Mouse (Mus musculus) layer of hippocampus, adult 11-12 months (tissue): ENCODE data around the gene Pxdc1.

ENCODE experiments used
- DNase-seq: peaks from one replicate; pipeline ENCODE4 v3.0.0; 2022; ENCODE audit warnings: low spot score

Gene Pxdc1

DNA sequence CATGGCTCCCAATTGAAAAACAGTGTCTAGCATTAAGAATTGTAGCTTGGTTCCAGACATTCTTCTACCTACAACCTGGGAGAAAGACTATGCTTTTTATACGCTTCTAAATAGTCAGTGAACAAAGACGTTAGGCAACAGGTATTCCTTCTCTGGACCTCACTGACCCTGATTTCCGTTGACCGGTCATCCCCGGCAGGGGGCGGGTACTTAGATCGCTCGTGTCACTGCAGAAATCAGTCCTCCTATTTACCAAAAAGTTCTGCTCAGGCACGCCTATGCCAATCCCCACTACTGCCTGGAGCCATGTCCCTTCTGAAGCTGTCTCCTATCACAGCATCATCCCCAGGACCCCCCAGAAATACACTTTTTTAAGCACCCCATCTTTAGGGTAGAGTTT lies at the start of gene Pxdc1:
TSS of gene Pxdc1 (minus strand) at position 96 of the 400 bp plus-strand sequence.
- DNase-seq: no peak

DNA sequence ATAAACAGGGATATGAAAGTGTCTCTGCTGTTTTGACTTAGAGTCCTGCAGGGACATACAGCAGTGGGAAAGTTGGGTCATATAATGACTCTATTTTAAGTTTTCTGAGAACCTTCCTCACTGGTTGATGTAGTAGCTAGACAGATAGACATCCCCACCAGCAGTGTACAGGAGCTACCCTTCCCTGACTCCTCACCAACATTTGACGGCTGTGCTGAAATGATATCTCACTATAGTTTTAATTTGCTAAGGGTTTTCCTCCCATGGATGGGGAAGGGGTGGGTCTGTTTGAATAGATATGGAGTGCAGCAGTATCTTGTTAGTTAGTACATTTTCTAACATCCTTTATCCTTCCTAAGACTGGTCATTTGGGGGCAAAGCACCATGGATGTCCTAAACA lies 47.3 kb upstream of the Pxdc1 start:
- no peak for DNase-seq

DNA sequence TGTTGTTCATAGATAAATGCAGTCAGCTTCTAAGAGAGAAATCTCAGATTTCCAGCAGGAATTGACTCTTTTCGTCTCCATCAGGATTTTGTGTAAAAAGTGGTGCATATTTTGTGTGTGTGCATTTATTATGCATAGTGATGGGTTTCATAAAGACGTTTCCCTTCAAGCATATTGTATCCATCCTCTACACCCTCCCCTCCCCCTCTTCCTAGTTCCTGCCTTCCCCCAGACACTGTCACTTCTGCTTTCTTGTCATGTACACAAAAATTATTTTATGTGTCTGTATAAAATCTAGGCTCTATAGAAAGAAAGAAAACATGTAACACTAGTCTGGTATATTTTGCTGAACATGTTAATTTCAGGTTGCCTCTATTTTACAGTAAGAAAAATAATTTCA lies 46.8 kb upstream of the Pxdc1 start:
- DNase-seq: no peak

DNA sequence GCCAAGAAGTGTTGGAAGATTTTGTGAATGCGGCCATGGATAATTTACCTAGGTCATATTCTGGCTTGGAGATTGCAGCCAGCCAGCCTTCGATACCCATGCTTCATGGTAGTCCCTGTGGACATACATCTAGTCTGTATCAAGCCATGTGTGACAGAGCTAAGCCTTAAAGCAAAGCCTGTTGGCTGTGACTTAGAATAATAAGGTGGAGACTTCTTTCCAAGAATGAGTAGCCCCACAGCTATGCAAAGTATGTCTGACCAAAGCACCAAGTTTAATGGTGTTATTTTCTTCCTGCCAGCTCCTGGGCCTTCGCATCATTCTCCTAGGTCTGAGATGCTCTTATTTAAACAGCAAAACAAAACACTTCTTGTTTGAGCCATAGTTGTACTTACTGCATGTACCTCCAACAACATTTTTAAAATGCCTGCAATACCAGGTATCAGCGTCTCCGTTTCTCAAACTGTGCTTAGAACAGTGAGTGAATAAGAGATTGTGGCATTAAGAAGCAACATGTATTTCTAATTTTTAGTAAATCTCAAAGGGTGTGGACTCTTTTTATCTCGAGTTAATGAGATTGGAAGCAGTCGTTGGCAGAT lies 43.5 kb upstream of the Pxdc1 start:
- DNase-seq: no peak

DNA sequence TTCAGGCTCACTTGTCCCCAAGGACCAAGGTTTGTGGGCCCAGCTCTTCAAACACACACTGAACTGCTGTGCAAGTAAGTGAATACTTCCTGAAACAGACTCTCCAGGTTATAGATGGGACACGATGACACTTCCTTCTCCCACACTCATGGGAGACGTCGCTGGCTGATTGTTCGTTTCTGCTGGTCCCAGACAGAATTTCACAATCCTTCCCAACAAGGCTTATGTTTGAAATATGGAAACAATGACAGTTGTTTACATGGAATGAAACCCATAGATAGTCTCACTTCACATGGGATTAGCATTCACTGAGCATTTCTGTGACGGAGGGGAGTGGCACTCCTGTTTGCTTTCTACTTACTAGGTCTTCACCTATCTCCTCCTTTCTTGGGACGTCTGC lies 39.8 kb upstream of the Pxdc1 start:
- no peak for DNase-seq

DNA sequence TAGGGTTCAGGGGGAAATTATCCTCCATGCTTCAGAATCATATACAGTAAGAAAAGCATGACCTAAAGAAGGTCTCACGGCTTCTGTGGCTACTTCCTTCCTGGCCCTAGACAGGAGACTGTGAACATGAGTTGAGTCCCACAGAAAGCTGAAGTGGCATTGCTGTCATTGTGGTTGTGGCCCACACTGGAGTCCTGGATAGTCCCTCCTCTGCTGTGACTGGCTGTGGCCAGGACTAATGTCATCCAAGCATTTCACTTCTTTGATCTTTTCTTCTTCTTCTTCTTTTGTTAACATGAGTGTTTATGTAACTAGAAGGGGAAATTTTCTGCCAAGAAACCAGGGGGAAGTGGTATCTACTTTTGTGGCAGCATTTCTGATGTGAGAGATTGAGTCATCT lies 37.8 kb upstream of the Pxdc1 start:
- no peak for DNase-seq

DNA sequence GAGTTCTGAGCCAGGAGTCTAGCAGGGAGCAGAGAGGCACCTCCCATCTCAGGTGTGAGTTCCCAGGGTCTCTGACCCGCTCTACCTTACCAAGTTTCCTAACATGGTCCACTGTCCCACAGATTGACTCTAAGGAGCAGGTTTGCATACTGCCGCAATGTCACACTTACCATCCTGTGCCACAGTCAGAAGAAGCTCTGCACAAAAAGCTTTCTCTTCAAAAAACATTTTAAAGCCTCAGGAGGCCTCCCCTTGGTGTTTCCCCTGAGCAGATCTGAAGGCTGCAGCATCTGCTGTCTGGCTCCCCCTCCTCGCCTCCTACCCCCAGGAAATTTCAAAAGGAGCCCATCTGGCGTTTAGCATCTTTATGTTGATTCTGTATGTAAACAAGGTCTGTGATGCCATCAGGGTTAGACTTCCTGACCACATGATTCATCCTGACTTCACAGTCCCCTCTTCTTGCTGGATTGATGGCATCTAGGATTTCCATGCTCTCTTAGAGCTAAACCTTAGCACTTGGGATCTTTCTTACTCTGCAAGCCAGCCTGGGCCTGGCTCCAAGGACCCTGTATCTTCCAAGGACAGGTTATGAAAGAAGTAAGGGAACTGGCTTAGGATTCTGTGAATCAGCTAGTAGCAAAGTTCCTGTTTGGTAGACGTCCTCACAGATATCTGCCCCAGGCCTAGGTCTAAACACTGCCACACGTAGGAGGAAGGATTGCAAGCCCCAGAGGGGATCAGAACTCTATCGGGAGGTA lies 31.9 kb upstream of the Pxdc1 start:
- DNase-seq: no peak

DNA sequence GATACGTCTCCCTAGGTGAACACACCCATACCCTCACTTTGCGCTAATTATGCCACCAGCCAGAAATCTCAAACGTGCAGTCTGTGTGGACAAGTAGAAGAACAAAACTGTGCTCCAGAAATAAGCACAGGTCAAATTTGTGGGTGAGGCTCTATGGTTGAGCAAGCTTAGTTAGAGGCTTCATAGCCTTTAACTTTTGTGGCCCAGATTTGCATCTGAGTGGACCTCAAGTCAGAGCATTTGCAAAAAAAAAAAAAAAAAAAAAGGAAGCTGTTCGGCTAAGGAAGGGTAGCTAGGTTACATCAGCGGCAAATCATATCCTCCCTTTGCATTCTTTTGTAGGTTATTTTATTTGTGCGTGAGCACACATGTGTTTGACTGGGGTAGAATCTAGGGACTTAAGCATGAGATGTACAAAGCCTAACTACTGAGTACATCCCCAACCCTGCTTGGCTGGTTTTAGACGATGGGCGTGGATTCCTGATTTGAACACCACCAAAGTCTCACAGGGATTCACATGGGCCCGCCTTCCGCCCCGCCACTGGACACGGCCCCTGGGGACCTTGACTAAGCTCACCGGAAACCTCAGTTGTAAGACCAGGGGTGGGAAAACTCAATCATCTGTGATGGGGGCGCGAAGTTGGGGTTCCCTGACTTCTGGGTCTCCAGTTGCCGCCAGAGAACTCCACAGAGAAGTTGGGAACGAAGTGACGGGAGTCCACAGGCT lies 30.6 kb upstream of the Pxdc1 start:
- no peak for DNase-seq

DNA sequence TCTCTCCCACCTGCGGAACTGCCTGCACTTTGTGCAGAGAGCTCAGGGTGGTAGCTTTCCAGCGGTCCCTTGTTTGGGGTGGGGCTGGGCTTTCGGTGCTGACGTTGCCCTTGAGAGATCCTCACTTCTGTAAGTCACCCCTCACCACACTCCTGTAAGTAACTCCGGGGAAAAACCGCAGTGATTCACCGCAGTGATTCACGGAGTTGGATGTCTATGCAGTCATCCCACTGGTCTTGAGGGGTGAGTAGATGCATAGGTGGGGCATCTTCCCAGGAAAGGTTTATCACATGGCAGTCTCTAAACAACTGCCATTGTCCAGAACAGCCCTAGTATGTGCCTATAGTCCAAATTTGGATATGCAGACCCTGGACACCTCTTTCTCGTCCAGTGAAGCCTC lies 30.0 kb upstream of the Pxdc1 start:
- no peak for DNase-seq

DNA sequence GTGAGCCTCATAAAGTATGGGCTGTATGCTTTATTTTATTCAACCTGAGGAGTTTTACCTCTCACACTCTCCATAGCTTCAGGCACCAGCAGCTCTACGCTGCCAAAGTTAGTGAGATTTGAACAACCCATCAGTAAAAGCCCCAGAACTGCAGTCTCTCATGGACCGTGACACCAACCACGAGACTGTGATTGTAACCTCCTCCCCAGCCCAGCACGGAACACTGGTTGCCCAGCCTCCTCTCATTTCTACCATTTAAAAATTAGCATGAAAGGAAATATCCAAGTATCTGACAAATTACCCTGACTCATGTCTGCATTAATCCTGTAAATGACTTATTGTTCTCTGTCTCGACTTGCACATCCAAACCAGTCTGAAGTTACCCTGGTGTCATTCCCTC lies 23.2 kb upstream of the Pxdc1 start:
- no peak for DNase-seq

DNA sequence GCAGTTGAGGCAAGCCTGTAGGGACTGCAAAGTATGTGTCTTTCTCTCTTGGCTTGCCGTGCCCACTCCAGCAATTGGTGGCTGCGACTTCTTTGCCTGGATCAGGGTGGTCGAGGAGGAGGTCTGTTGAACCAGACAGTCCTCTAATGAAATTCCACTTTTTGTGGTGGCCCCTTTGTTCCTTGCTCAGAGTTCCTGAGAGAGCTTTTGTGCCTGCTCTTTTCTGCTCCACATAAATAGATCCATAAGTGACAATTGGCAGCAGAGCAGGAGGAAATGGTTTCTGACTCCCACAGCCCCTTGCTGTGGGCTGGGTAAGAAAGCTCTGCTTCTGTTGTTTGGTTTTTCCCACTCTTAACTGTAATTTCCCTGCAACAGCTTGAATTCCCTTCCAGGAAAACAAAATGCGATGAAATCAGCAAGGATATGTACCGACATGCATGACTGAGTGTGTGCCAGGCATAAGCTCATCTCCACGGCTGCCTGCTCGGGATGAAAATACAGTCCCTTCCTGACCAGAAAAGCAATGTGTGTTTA lies 22.6 kb upstream of the Pxdc1 start:
- DNase-seq: no peak

DNA sequence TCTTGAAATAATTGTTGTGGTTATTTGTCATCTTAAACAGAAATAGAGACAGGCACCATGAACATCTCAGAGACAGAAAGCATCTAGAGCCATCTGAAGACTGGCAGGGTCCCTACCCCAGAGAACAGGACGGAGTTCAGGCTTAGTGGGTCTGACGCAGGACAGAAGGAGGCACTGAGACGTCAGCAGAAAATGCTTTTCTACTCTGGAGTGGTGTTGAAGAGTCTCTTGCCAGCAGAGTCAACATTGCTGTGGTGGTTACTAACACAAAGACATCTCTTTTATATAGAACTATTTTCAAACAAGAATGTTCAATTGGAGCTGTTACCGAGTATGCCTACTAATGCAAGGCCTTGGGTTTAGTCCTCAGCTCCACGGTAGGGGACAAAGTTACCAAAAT lies 20.1 kb upstream of the Pxdc1 start:
- no peak for DNase-seq

DNA sequence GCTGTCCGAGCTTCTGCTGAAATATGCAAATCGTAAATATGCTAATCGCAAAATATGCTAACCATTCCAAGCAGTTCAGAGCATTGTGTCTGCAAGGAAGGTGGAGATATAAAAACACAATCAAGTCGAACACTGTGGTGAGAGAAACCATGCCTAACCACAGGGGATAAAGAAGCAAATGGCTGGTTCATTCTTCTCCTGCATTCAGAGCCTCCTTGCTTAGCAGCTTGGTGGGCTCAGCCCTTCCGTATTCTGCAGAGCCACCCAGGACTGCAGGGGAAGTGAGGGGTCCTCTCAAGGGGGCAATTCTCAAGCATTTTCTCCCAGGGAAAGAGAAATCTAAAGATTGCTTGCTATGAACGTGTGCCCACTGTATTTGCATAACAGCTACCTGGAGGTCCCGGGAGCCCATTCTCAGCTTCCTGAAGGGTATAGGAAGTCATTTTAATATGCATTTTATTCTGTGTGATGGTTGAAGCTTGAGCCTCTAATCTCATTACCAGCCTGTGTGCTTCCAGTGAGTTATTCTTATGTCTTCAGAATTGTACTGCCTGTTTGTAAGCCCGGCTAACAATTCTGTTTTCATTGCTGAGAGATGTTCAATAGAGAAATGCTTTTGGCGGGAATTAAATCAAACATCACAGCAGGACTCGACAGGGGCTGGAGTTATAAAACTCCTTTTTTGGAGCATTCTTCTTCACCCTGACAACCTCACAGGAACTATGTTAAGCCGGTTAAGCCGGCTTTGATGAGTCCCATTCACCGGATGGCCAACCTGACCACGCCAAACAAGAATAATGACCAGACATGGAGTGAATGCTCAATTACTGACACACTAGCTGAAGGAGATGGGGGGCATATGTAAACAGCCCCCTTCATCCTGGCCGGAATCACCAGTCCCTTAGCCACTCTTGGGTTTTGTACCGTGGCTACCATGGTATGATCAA lies 16.9 kb upstream of the Pxdc1 start:
- no peak for DNase-seq

DNA sequence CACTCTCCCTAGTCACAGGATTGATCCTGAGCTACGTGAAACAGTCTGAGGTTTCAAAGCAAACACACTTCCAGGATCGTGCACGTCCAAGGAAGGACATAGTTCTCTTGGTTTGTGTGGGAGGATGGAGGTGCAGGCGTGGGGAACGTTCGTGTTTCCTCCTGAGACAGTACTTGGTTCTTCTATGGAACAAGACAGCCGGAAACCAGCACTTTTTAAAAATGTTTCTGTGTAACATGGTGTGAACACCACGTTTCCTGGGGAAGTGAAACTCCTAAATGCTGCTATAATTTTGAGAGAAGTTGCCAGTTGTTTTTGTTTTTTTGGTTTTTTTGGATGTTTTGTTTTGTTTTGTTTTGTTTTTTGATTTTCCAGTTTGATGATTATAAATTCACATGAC lies 13.9 kb upstream of the Pxdc1 start:
- DNase-seq: no peak

DNA sequence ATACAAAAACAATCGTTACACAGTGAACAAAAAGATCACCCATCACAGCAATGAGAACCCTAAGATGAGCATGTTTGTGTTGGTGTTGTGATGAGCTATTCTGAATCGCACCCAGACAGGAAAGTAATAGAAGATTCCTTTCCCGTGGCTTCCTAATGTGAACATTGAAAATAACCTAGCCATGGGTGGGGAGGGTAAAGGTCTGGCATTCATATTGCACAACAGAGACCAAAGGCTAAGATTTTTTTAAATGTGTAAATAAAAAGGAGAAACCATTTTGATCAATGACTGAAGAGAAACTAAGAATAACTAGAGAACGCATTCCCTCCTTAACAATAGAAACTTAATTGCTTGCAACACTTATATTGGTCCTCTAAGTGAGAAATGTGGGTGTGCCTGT lies 11.8 kb upstream of the Pxdc1 start:
- no peak for DNase-seq

DNA sequence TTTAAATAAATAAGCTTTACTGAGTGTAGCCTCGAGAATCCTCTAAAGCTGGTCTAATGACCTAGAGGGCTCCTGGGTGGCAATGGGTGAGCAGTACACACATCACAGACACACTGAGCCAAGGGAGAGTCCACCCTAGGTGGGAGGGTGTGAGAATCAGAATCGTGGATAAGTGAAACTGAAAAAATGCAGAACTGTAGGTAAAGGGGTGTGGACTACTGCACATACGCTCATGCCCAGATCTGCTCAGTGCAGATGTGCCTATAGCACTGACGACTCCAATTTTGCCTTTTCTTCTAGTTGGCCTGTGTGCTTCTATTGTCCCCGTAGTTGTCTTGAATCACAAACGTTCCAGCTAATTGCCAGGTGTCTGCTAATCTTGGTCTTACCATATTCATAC lies 10.5 kb upstream of the Pxdc1 start:
- DNase-seq: no peak

DNA sequence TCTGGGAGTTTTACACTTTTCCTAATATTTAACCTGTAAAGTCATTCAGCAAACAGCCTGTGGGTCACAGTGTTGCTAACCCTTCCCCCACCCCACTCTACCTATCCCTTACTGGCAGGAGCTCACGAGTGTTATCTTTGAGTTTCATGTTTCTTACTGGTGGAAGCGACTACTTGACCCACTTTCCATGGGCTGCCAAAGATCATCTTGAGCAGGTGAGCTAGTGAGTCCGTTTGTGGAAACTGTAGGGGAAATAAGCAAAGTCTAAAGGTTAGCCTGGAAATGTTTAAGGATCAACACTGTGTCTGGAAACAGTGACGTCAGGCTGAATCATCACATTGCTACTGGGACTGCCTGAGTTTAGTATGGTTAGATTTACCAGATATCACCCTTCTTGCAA lies 6.2 kb upstream of the Pxdc1 start:
- DNase-seq: no peak

DNA sequence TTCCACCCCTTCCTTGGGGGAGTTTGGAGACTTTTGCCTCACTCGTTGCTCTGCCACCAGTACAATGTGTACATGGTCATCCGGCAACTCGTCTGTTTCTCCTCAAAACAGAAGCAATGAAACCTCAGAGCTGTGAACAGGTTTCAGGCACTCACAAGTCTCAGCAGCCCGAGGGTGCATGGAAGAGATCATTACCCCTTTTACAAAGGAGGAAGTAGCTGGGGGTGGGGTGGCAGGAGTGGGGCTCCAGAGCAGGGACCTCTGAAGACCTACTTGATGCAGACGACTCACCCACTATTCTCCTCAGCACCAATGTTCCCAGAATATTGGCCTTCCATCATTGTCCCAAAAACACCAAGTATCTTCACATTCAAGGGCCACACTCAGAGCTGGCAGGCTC lies 3.1 kb upstream of the Pxdc1 start:
- DNase-seq: no peak

DNA sequence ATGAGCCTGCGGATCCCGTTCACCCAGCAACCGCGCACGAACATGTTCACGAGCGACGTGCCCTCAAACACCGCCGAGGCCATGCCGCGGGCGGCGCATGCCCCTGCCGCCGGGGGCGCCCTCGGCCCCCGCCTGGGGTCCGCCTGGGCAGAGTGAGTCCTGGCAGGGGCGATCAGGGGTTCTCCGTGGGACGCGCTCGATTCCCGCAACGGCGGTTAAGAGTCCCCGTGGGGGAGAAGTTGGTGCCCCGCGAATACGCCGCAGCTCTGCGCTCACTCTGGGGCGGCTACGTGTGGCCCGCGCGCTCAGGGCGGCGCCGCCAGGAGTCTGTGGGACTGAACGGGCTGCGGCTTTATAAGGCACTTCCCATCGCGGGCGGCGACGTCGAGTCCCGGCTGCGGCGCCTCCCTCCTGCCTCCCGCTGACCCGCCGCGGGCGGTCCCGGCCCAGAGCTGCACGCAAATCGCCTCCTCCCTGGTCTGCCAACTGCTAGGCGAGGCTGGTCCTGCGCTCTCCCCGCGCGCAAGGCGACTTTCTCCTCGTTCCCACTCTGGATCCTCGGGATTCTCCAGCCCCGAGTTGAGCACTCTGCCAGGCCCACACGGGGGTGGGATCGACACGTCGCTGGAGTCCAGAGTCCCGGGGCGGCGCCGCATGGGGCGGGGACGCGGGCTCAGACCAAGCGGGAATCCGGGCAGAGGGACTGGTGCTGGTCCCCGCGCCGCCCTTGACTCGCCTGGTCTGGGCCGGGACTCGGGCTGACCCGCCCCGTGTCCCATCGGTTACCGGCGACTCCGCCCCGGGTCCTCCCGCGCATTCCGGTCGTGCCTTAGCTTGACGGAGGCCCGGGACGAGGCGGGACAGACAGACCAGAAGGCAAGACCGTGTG lies 689 bp downstream of the Pxdc1 start:
- DNase-seq: peak; percentile 48

DNA sequence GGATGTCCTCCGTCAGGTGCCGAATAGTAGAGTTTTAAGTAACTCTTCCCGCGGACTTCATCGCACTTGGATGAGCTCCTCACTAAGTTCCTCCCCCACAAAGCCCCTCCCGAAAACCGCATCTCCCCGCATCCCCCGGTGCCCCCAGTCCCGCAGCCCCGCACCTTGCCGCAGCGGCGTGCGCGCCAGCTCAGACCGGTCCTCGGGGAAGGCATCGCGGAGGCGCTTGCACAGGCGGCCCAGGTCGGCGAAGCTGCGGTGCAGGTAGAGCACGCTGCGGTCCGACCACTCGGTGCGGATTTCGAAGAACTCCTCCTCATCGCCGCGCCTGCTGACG lies 1.3 kb downstream of the Pxdc1 start:
- no peak for DNase-seq

DNA sequence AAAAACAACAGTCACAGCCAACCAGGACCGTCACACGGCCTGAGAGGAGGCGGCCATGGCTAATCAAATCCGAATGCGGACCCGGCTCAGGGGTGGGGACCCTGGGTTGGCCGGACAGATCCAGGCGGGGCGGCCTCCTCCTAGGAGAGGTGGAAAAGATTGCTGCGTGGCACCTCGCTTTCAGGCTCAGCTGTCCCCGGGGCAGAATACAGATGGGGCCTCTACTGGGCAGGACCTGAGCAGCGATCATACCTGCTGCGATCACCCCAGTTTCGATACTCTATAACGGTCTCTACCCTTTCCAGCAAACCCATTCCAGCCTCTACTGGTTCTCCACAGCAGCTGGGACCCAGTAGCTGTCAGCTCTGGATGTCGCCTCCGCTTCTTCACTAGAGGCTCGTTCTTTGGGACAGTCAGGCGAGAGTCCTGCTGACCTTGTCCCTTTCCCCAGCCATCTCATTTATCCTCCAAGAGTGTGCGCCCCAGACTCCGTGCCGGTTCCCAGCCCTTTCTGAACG lies 1.8 kb downstream of the Pxdc1 start:
- no peak for DNase-seq
